In genomic region chr6:112489181-112489909, GRCm38 (mm10) we compare ENCODE assay signal across 8 mouse cellular contexts. TPM values are rescaled to one million over a fixed set of nuclear protein-coding genes. Genes with fewer than 3 reads are reported as not detected.
A peak's percentile ranks its signal among the peaks of the same experiment; 100 is the strongest.
DNase-seq lines count a peak whose midpoint lies in the region; ATAC-seq and TF ChIP-seq lines count a peak whose summit lies in the region.

No protein-coding gene starts in this region.

- H3K4me3 ChIP-seq in lung, postnatal 0 days (ENCODE audit: low read depth, low read length) = peak overlapping the region; percentile 10; the same call in 1 of the 2 replicates
- H3K4me3 ChIP-seq in limb, embryonic 15.5 days = peak overlapping the region; percentile 42
- peak overlapping the region; percentile 34 for H3K4me3 ChIP-seq in small intestine, adult 2 months (ENCODE audit: low read depth, low read length)

- H3K4me1 ChIP-seq in lung, postnatal 0 days (ENCODE audit: insufficient read depth, low read depth, low read length) = peaks cover 7% of the 10 kb centered on the region; the same call in 1 of the 2 replicates
- peaks cover 20% of the 10 kb centered on the region for H3K4me1 ChIP-seq in limb, embryonic 15.5 days
- H3K4me1 ChIP-seq in small intestine, adult 2 months (ENCODE audit: control insufficient read depth, insufficient read depth, insufficient read length, low read length) = peaks cover 9% of the 10 kb centered on the region

- WGBS in lung, postnatal 0 days = 3% methylated on average over 64 of the region's 72 CpGs
- WGBS in limb, embryonic 15.5 days = 3% methylated on average over 72 of the region's 72 CpGs
- WGBS in small intestine, adult 2 months = 3% methylated on average over 72 of the region's 72 CpGs

- H3K4me2 ChIP-seq in lung, postnatal 0 days (replicated peaks; ENCODE audit: low read depth, low read length) = peak overlapping the region; percentile 45
- peak overlapping the region; percentile 56 for H3K4me2 ChIP-seq in limb, embryonic 15.5 days

- no peak overlapping the region for H3K9ac ChIP-seq in lung, postnatal 0 days (replicated peaks; ENCODE audit: low read depth)
- H3K9ac ChIP-seq in limb, embryonic 15.5 days = no peak overlapping the region

- no peak overlapping the region for H3K27ac ChIP-seq in lung, postnatal 0 days (ENCODE audit: low read length)
- H3K27ac ChIP-seq in limb, embryonic 15.5 days = no peak overlapping the region
- H3K27ac ChIP-seq in small intestine, adult 2 months (ENCODE audit: insufficient read depth, low read depth, low read length) = no peak overlapping the region

- peaks cover 38% of the 10 kb centered on the region for H3K27me3 ChIP-seq in lung, postnatal 0 days (replicated peaks; ENCODE audit: insufficient read depth, low read length)
- peaks cover 51% of the 10 kb centered on the region for H3K27me3 ChIP-seq in limb, embryonic 15.5 days
- peaks cover 24% of the 10 kb centered on the region for H3K27me3 ChIP-seq in small intestine, adult 2 months (ENCODE audit: control insufficient read depth, insufficient read depth, low read length)

- no peaks in the 10 kb centered on the region for H3K9me3 ChIP-seq in lung, postnatal 0 days (ENCODE audit: low read length)
- H3K9me3 ChIP-seq in limb, embryonic 15.5 days = no peaks in the 10 kb centered on the region

- TF ChIP-seq EP300 in lung, postnatal 0 days (IDR thresholded peaks at IDR 0.05) = no peak

- peak; percentile 26 for TF ChIP-seq CTCF in lung, postnatal 0 days (IDR thresholded peaks at IDR 0.05)
- no peak for TF ChIP-seq CTCF in small intestine, adult 2 months (IDR thresholded peaks at IDR 0.05; ENCODE audit: extremely low read depth, insufficient read length, insufficient replicate concordance, low read depth, low read length)

- no peak for DNase-seq in lung, postnatal 0 days (ENCODE audit: low spot score)
- no peak for DNase-seq in lung, postnatal 25 days (ENCODE audit: low spot score)
- DNase-seq in embryo, embryonic 10.5 days (ENCODE audit: low spot score) = peak; percentile 22
- peak; percentile 25 for DNase-seq in heart, postnatal 4 days
- DNase-seq in adipocyte (ENCODE audit: low spot score) = no peak
- DNase-seq in lung, postnatal 14 days = no peak

- H3K36me3 ChIP-seq in lung, postnatal 0 days (ENCODE audit: insufficient read depth, low read length) = no peaks in the 10 kb centered on the region
- no peaks in the 10 kb centered on the region for H3K36me3 ChIP-seq in limb, embryonic 15.5 days
- no peaks in the 10 kb centered on the region for H3K36me3 ChIP-seq in small intestine, adult 2 months (ENCODE audit: control insufficient read depth, insufficient read depth, low read length)

- ATAC-seq in lung, postnatal 0 days = 0 out of 2 replicates have a peak, but pooled peaks have one; percentile 20
- no peak for ATAC-seq in limb, embryonic 15.5 days (ENCODE audit: insufficient number of reproducible peaks, low FRiP score, low TSS enrichment, low read depth)

- no peak for TF ChIP-seq POLR2A in small intestine, adult 2 months (IDR thresholded peaks at IDR 0.05; ENCODE audit: low read depth, low read length)

RNA-seq across cellular contexts. Expression of gene Oxtr, which starts 0.4 kb away (rescaled TPM):
- 0.04 and 0.05 TPM in 2 replicates for polyA plus RNA-seq in lung, postnatal 0 days (2015; fragmentation: Nextera tagmentation; extraction: Ambion mirVana)
- total RNA-seq in heart, postnatal 4 days (2021) = under 1 TPM; 0.07 to 0.14 TPM
- polyA plus RNA-seq in limb, embryonic 15.5 days (2015; fragmentation: Nextera tagmentation; extraction: Ambion mirVana) = 0.52 and 0.77 TPM in 2 replicates
- 0.08 and 0.11 TPM in 2 replicates for polyA plus RNA-seq in small intestine, adult 2 months (2012; rRNA removed)

RNA-seq across cellular contexts. Expression of gene Cav3, which starts 30.0 kb away (rescaled TPM):
- 2.5 and 3.7 TPM in 2 replicates for polyA plus RNA-seq in lung, postnatal 0 days (2015; fragmentation: Nextera tagmentation; extraction: Ambion mirVana)
- 100 to 1,000 TPM; 154 to 182 TPM for total RNA-seq in heart, postnatal 4 days (2021)
- 18.5 and 58.0 TPM in 2 replicates for polyA plus RNA-seq in limb, embryonic 15.5 days (2015; fragmentation: Nextera tagmentation; extraction: Ambion mirVana)
- polyA plus RNA-seq in small intestine, adult 2 months (2012; rRNA removed) = 1.5 and 2.3 TPM in 2 replicates

Comparison
In these comparisons a context has a peak if more than half of its experiments do, and no peak if none do; other contexts are left out.
1. DNase-seq: peak in embryo, embryonic 10.5 days (single experiment) and heart, postnatal 4 days (single experiment); none in lung, postnatal 0 days (single experiment), lung, postnatal 25 days (single experiment), adipocyte (single experiment) and lung, postnatal 14 days (single experiment).
2. Peak in every context shown above with its lines, with median percentiles within 50 percentile points of each other: H3K4me3 ChIP-seq.